Mouse (Mus musculus): Measurements from ENCODE around the gene Acod1.

The Acod1 gene

DNA sequence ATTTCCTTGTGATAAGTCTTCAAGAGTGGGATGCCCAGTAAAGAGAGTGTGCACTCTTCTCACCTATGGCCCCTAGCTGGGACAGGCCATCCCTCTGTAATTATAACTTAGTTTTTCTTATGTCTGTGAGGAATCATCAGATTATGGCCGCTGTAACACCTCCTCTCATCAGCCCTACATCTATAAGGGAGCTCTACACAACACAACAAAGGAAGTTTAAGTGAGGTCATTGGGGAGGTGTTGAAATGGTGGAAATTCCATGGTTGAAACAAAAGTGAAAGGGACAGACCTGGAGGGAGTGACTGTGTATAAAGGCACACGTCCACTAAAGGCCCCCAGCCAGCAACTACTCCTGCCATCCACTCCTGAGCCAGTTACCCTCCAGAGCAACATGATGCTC lies at the start of gene Acod1:
Gene Acod1 (plus strand): TSS at position 301 of the 400 bp plus-strand sequence.
- DNase-seq (ENCODE audit: low spot score): no peak

DNA sequence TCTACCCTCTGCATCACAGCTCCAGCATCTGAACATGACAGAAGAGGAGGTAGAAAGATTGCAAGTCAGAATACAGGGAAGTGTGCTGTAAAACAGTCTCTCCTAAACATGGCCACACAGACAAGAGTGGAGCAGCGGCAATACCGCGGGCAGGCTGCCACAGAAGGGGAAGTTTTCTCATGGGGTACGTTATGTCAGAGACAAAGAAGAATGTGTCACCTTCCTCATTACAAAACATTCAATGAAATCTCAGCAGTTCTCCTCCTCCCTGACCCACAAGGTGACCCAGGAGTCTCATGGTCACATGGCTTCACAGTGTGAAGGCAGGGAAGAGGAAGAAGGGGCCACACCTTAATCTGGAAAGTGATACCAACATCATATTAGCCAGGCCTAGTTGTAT lies 39.0 kb upstream of the Acod1 start:
- no peak for DNase-seq (ENCODE audit: low spot score)

DNA sequence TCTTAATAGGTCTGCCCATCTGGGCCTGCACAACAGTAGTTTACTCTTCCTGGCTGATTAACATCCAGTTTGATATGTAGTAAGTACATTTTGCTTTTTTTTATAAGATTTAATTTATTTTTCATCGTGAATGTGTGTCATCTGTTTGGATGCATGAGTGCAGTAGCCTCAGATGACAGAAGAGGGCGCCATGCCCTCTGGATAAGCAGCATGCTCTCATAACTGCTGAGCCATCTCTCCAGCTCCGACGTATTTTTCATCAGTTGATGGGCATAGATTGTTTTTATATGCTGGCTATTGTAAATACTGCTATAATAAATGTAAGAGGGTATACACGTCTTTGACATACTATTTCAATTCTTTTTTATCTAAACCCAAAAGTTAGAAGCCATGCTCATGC lies 35.0 kb upstream of the Acod1 start:
- DNase-seq (ENCODE audit: low spot score): no peak

DNA sequence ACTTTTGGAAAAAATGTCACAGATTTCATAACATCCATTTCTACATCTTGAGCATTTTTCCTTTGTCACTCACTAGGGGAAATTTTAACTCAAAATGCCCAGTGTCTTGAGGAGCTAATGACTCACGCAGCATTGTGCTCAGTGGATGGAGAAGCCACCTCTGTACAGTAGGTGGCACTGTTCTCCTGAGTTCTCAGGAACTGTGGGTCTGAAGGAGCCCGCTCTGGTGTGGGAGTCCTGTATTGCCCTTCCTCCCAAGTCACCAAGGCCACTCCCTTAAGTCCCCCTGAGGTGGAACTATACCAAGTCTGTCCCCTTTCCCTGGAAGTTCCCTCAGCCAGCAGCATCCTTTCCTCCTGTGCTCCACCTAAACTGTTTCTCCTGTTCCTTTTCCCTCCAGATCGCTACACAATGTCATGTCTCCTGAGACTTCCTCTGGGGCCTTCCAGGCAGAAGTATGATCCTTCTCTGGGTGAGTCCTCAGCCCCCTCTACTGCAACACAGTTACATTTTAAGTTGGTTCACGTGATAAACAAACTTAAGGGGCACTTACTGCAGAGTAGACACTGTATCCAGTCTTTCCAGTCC lies 34.1 kb upstream of the Acod1 start:
- DNase-seq (ENCODE audit: low spot score): peak; percentile 19

DNA sequence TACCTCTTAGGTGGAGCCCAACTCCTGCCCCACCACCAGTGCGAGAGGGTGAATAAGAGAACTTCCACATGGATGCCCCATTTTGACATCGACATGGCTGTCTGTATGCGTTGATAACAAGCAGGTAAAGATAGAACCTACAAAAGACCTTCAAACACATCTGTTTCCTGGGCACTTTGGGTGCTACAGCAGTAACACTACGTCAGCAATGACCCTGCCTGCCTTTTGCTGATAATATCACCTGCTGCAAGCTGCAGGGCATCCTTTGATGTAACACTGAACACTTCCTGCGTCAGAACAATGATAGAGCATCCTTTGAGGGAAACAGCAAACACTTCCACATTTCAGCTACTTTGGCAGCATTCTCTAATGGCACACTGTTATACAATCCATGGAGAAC lies 29.8 kb upstream of the Acod1 start:
- DNase-seq (ENCODE audit: low spot score): no peak

DNA sequence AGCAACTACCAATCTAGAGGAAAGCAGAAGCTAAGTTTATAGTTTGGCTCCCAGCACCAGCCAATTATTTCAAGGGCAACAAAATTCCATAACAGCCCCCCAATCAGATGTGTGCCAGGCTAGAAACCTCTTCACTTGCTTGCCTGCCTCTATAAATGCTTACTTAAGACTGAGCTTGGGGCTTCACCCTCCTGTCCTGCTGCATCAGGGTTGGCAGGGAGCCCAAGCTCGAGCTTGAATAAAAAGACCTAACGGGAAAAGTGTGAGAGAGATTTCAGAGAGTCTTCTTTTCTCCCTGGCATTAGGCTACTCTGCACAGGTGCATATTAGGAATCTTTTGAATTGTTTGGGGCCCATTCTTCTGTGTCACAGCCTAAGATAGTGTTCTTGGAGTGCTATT lies 26.7 kb upstream of the Acod1 start:
- DNase-seq (ENCODE audit: low spot score): no peak

DNA sequence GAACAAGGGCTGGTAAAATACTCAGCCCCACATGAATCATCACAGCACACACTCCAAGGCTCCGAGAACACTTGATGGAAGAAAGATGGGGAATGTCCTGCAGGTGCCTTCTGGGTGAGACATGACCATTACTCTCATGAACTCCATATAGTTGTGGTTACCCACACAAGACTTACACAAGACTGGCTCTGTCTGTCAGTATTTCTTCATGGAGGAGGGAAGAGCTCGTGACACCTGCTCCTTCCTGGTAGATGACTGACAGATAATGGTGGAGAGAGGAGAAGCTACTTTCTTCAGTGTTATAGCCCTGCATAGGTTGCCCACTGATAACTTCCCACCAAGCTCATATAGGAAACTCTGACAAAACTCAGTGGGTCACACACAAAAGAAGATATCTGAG lies 17.6 kb upstream of the Acod1 start:
- no peak for DNase-seq (ENCODE audit: low spot score)

DNA sequence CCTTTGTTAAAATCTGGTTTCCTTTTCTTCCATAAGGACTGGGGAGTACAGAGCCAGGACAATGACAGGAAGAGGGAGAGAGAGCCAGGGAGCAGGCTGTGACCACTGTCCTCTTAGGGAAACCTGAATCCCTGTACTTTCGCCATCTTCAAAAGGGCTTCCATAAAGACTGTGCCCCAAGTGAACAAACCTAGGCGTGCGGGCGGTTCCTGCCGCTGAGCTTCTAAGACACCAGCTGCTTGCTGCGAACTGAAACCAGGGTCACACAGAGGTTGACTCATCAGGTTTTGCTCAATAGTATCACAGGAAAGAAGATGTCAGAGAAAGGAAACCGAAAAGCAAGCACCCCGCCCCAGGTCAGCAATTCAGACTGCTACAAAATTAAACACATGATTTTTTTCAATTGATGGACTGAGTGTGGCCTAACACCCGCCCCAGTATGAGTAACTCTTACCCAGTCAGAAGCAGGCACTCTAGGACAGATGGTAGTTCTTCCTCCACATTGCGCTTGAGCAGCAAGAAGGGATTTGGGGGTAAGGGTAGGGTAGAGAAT lies 13.4 kb upstream of the Acod1 start:
- DNase-seq (ENCODE audit: low spot score): no peak

DNA sequence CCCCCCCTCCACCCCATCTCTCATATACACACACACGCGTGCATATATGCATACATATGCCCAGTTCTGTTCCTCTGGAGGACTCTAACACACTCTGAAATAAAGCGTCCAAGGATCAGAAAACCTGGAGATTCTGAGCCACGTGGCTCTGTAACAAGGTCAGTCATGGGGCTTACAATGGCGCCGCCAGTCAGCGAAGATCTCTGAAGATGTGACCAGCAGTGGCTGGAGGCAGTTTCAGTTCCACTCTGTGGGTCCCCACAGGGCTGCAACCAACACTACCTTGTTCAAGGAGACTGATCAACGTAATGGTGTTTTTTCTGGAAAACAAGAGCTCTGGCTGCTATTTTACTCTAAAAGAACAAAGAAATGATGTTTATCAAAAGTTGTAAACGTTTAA lies 12.7 kb upstream of the Acod1 start:
- DNase-seq (ENCODE audit: low spot score): no peak

DNA sequence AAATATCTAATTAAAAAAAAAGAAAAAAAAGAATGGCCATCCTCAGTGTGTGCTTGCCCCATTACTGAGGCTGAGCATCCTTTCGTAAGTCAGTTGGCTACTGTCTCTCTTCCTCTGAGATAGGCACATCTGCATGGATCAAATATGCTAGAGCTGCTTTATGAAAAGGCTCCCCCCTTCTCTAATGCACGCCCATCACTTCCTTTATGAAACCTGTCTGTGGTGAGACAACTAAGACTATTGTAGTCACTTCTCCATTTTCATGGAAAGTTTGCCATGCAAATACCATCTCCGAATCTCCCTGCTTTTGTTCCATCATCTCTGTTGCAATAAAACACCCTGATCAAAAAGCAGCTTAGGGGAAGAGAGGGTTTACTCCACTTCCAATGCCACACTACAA lies 9.8 kb upstream of the Acod1 start:
- no peak for DNase-seq (ENCODE audit: low spot score)

DNA sequence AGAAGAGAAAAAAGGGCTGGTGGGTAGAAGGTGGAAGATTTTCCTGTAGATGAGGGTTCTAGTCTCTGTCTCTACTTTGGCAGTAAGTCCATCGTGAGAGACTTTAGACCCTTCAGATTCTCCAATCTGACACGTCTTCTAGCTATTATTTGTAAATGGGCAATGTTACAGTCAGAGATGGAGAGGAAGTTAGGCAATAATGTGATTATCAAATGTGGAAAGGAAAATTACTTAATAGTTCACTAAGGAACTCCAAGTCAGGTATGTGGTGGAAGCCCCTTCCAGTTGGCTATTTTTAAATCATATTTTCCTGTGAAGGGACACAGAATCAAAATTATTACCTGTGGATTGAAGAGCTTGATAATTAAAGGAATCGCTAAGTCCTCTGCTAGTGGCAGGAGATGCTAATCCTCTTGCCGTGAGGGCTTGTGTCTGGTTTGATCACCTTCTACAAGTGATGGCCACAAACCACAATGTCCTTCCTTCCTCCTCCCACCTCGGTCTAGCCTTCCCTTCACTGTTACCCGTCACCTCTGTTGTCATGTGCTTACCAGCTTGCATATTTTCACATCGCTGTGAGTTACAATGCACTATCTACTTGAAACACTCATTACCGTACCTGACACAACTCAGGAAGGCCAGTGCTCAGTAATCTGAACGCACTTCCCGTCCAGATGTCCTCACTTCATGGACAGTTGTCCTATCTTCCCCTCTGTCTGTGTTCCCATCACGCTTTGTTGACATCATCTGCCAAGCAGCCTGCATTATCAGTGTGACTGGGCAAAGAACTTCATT lies 1.7 kb downstream of the Acod1 start:
- DNase-seq (ENCODE audit: low spot score): no peak

DNA sequence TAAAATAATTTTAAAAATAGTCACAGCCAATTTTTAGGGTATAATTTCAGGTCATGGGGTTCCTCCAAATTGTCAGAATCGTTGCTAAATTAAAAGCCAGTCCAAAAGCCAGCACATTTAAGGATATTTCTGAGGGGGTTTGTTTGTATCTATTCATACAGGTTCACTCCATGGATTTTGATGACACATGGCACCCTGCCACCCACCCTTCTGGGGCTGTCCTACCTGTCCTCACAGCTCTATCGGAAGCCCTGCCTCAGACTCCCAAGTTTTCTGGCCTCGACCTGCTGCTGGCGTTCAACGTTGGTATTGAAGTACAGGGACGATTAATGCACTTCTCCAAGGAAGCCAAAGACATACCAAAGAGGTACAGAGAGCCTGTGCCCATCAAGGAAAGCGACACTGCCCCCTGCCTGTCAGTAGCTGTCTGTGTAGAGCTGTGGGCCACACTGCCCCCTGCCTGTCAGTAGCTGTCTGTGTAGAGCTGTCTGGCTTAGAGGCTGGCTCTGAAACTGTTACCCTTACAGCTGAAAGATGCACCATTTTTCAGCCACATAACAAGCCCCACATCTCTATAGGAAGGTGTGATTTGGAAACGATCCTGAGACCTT lies 4.5 kb downstream of the Acod1 start:
- DNase-seq (ENCODE audit: low spot score): peak; percentile 49

DNA sequence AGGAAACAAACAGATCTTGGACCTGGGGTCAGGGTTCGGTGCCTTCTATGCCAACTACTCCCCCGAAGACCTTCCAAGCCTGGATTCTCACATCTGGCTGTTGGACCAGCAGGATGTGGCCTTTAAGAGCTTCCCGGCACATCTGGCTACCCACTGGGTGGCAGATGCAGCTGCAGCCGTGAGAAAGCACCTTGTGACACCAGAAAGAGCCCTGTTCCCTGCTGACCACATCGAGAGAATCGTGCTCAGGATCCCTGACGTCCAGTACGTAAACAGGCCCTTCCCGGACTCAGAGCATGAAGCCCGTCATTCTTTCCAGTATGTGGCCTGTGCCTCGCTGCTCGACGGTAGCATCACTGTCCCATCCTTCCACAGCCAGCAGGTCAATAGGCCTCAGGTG lies 8.0 kb downstream of the Acod1 start:
- no peak for DNase-seq (ENCODE audit: low spot score)

DNA sequence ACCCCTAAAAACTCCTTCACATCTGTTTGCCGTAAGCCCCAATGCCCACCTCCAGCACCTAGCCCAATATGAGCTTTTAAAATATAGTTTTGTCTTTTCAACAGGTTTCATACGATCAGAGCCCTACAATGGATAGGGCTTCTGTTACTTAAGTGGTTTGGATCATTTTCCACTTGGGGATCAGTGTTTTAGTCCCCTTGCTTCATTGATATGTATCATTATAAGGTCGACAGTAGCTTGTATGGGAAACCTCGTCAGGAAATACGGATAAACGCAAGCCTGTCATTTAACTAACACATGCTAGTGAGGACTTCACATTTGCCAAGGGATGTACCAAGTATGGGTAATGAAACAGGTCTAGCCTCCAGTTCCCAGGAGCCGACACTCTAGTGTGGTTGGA lies 9.8 kb downstream of the Acod1 start:
- no peak for DNase-seq (ENCODE audit: low spot score)

DNA sequence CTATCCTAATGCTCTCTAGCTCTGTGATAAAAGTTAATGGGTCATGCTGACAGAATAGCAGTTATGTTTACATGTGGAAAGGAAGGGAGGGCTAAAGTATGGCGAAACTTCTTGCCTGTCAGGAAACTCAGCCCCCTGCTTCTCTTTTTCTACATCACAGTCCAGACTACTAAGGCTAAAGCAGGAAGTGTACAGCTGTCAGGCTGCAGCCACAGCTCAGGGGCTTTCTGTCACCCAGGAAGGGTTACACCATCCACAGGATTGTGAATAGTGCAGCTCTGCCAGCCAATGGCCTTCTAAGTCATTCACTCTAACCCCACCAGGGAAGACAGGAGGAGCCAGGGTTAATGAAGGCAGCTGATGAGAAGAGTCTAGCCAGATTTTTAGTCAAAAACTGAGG lies 12.2 kb downstream of the Acod1 start:
- DNase-seq (ENCODE audit: low spot score): no peak

DNA sequence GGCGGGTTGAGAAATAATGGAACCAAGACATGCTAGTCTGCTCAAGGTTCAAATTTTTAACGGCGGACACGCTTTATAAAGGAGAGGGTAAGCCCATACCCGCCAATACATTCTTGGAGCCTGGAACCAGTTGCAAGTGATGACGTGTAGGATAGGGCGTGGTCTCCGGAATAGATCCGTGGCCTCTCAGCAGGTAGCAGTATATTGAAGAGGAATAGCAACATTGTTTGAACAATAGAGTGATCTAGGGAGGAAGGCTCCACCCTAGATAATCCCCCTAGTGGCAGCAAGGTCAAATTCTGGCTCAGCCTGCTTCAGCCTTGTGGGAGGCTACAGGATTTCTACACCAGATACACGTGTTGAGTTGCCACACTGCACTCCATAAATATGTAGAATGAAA lies 12.7 kb downstream of the Acod1 start:
- no peak for DNase-seq (ENCODE audit: low spot score)

DNA sequence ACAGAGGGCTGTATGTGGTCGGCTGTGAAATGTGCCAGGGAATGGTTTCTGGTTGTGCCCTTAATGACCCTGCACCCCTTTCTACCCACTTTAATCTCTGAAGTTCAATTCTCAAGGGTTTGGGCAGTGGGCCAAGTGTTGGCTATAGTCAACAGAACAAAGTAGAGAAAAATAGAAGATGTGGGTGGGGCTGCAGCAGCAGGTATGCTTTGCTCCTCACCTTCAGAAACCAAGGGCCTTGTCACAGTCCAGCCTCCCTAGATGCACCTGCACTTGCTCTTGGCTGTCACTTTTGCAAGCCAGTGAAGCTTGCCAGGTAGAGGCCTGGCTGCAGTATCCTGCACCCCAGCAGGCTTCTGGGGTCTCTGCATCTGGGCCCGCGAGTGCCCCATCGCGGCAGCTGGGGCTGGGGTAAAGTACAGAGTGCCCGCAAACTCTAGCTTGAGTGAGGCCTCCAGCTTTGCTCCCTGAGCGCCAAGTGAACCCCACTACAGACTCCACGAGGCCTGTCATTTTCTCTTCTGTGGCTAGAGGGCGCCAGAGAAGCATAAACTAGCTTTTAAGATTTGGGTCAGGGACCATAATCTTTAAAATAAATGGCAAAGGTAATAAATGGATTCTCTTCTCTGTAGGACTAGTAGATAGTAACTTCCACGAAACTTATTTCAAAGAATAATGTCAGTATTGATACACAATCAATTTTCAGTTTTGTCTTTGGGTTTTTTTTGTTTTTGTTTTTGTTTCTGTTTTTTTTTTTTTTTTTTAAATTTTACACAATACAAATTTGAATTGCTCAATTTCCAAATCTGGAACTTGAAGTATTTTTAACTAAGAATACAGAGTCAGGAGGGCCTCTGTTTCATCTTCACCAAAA lies 18.8 kb downstream of the Acod1 start:
- DNase-seq (ENCODE audit: low spot score): no peak

DNA sequence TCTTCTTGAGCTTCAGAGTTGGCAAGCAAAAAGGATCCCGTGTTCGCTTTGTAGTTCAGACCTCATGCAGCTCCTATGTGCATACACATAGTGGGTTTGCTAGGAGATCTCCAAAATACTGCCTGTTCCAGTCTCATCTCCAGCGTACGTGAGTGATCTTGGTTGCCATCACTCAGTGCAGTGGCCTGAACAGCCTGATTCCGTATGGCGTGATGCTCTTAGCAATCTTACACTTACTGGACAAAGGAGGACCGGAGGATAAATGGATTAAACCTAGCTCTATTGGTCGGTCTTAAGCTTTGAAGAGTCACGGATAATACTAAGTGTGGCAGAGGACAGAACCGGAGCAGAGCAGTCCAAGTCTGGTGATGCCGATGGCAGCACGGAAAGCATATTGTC lies 22.7 kb downstream of the Acod1 start:
- no peak for DNase-seq (ENCODE audit: low spot score)

DNA sequence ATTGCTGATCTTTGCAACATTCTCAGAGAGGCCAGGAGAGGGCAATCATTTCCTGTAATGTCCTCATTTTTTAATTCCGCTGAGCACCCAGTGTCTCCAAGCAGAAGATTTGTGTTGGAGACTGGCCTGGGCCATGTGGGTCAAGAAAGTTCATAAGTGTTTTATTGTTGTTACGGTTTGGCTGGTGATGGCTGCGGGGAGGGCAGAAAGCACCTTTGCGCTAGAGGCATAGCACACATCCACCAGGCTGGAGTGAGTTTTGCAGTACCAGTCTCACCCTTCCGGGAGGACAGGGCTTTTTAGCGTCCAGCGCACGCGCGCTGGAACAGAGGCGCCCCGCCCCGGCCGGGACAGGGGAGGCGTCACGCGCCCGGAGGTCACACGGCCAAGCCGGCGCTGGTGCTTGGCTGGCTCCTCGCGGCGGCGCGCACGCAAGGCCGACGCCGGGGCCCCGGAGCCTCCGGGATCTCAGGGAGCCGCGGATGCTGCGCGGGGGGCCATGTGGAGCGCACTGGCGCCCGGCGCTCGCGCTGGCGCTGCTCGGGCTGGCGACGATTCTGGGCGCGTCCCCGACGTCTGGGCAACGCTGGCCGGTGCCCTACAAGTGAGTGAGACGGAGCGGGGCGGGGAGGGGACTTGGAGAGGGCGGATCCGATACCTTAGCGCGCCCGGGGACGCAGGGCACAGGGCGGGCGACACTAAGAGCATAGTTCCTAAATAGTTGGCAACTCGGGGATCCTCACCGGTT lies 23.3 kb downstream of the Acod1 start, which contains the start of gene Cln5:
Gene Cln5 (plus strand): TSS at position 353 of the 748 bp plus-strand sequence.
- DNase-seq (ENCODE audit: low spot score): peak; percentile 71

DNA sequence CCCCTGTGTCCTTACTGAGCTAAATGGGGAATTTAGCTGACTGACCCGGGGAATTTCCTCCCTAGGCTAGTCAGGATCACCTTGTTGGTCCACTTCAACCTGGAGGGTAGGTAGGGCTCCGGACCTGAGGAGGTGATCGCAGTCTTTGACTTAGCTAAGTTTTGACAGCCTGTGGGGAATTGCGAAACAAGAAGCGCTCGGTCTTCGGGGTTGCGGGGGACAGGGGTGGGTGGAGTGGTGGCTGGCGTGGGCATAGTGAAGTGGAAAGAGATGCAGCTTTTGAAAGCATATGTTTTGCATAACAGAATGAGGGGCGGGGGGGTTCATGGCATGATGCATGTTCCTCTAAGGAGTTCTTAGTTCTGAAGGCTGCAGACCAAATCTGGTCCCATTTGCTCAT lies 24.0 kb downstream of the Acod1 start:
- no peak for DNase-seq (ENCODE audit: low spot score)

DNA sequence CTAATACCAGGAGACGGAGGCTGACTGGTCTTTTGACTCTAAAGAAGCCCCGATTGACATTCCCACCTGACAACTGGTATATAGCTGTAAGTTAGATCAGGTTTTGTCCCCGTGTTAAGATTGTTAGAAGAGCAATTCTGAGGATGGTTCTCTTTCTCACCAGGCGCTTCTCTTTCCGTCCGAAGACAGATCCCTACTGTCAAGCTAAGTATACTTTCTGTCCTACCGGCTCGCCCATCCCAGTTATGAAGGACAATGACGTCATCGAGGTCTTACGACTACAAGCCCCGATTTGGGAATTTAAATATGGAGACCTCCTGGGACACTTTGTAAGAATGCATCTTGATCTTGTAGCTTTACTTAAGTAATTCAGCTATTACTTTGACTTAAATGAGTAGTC lies 24.7 kb downstream of the Acod1 start:
- no peak for DNase-seq (ENCODE audit: low spot score)

DNA sequence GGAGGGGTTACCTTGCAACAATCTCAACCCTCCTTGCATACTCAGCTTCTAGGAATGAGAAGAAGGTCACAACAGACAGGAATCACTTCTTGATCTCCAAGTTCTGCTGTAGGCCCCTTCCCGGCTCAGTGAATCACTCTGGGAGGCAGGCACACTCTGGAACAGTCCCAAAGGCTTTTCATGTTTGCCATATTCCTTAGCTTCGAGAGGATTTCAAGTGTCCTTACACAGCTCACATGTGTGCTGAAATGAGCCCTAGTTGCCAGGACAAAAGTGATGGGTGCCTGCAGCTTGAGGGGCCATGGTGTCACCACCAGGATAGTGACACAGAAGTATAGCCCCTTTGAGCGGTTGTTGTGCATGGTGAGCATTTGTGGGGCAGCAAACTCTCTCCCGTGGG lies 26.0 kb downstream of the Acod1 start:
- DNase-seq (ENCODE audit: low spot score): no peak

All from ovary, postnatal 10 days (tissue).